Mouse (Mus musculus) kidney, embryonic 16.5 days (tissue): Measurements from ENCODE around the gene Eef1e1. TPM values are rescaled to one million over a fixed set of nuclear protein-coding genes. Genes with fewer than 3 reads are reported as not detected.

Experiments
- ATAC-seq: fragments of 200-750 bp; cut with Nextera tagmentation; 2 replicates; pipeline ENCODE4 v1.8.0; 2017; ENCODE audit warnings: moderate TSS enrichment; ENCODE audit not compliant: low FRiP score, low TSS enrichment
- H3K27ac ChIP-seq: fragments of 300-500 bp; sonication (generic); 2 replicates; pipeline ENCODE4 v1.5.1; 2014; ENCODE audit warnings: low read length
- H3K27me3 ChIP-seq: fragments of 300-500 bp; sonication (generic); 2 replicates; pipeline ENCODE4 v1.6.1; 2014; ENCODE audit warnings: low read length, control low read depth, mixed read lengths; ENCODE audit not compliant: insufficient read depth
- H3K36me3 ChIP-seq: fragments of 300-500 bp; sonication (generic); 2 replicates; pipeline ENCODE4 v1.6.1; 2014; ENCODE audit warnings: low read length, control low read depth, mixed read lengths; ENCODE audit not compliant: insufficient read depth
- H3K4me1 ChIP-seq: fragments of 300-500 bp; sonication (generic); 2 replicates; pipeline ENCODE4 v1.6.1; 2014; ENCODE audit warnings: low read length, control low read depth, mixed read lengths; ENCODE audit not compliant: insufficient read depth
- H3K4me2 ChIP-seq: fragments of 300-500 bp; sonication (generic); replicated peaks from 2 replicates; pipeline ENCODE4 v1.6.1; 2014; ENCODE audit warnings: low read depth, low read length
- H3K4me3 ChIP-seq: fragments of 300-500 bp; sonication (generic); 2 replicates; pipeline ENCODE4 v1.5.1; 2014; ENCODE audit warnings: mild to moderate bottlenecking, low read length
- H3K9ac ChIP-seq: fragments of 300-500 bp; sonication (generic); replicated peaks from 2 replicates; pipeline ENCODE4 v1.6.1; 2014; ENCODE audit warnings: low read length
- H3K9me3 ChIP-seq: fragments of 300-500 bp; sonication (generic); 2 replicates; pipeline ENCODE4 v1.6.1; 2016; ENCODE audit warnings: low read length, control low read depth
- WGBS: fragments of 180-500 bp; shearing (Covaris S2); extraction: QIAGEN DNeasy Blood & Tissue Kit; methylation state at CpG from one replicate; pipeline ENCODE4 v1.1.7; 2014; 5-methylcytosine and 5-hydroxymethylcytosine counted together
- polyA plus RNA-seq: library from polyadenylated mRNA; unstranded; fragments of >200 nt; fragmentation: Nextera tagmentation; extraction: Ambion mirVana; gene quantifications from 2 replicates; pipeline ENCODE4 v1.2.1, GENCODE M21; 2015

The Eef1e1 gene
- polyA plus RNA-seq, 1 experiment from 2014 or later: 54.1 TPM

DNA sequence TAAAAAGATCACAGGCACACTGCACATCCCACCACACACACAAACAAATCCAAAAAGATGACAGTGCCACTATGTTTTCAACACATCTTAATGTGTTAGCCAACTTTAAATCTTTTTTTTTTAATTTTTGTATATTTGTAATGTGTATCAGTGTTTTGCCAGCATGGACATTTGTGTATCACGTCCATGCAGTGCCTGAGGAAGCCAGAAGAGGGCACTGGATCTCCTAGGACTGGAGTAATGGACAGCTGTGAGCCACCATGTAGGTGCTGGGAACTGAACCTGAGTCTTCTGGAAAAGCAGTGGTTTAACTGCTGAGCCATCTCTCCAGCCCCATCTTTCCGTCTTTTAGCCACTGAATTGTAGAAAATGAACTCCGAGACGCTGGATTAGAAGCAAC, 46.7 kb downstream of the Eef1e1 start:
- no peaks in the 10 kb centered on the region for H3K27me3 ChIP-seq
- H3K9me3 ChIP-seq: no peaks in the 10 kb centered on the region
- H3K4me2 ChIP-seq: no peak overlapping the region
- no peak overlapping the region for H3K9ac ChIP-seq
- no peaks in the 10 kb centered on the region for H3K4me1 ChIP-seq
- peaks cover 9% of the 10 kb centered on the region; the same call in 1 of the 2 replicates for H3K36me3 ChIP-seq
- no peak overlapping the region for H3K27ac ChIP-seq
- WGBS: 91% methylated on average over 4 of the region's 4 CpGs
- ATAC-seq: no peak
- no peak overlapping the region for H3K4me3 ChIP-seq

DNA sequence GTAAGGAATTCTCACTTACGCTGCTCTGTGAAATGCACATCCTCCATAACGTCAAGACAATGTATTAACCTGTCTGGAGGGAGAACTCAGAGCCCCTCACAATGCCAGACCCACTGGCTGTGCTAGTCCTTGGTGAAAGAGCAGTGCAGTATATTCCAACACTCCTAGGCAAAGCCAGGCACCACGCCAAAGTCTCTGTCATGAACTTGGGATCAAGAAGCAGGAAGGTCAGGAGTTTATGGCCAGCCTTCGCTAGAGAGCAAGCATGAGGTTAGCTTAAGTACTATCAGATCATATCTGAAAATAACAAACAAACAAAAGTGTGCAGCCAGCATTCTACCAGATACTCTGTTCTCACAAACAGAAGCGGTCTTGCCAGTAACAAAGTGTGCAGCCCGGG, 48.5 kb downstream of the Eef1e1 start:
- no peak overlapping the region for H3K4me2 ChIP-seq
- H3K27ac ChIP-seq: no peak overlapping the region
- ATAC-seq: no peak
- H3K36me3 ChIP-seq: peaks cover 9% of the 10 kb centered on the region; the same call in 1 of the 2 replicates
- H3K9ac ChIP-seq: no peak overlapping the region
- no peaks in the 10 kb centered on the region for H3K27me3 ChIP-seq
- H3K4me3 ChIP-seq: no peak overlapping the region
- no peaks in the 10 kb centered on the region for H3K4me1 ChIP-seq
- 69% methylated on average over 6 of the region's 6 CpGs for WGBS
- H3K9me3 ChIP-seq: no peaks in the 10 kb centered on the region

DNA sequence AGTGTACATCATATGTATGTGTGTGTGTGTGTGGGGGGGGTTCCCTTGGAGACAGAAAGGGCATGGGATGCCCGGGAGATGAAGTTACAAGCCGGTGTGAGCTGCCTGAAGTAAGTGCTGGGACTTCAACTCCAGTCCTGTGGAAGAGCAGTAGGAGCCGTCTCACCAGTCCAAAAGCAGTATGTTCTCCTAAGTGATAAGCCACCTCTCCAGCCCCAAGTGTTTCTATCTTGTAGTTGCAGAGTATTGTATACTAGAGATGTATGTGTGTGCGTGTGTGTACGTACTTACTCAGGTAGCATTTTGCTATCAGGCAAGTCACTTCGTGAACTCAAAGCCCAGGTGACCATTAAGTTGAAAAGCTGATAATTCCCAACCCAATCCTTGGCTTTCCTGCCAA, 51.7 kb downstream of the Eef1e1 start:
- 92% methylated on average over 6 of the region's 6 CpGs for WGBS
- Histone ChIP-seq H3K27ac (no peak overlapping the region), H3K9ac (no peak overlapping the region), H3K27me3 (no peaks in the 10 kb centered on the region), H3K36me3 (peaks cover 8% of the 10 kb centered on the region), H3K4me3 (no peak overlapping the region), H3K9me3 (no peaks in the 10 kb centered on the region), H3K4me2 (no peak overlapping the region), H3K4me1 (no peaks in the 10 kb centered on the region)
- no peak for ATAC-seq

DNA sequence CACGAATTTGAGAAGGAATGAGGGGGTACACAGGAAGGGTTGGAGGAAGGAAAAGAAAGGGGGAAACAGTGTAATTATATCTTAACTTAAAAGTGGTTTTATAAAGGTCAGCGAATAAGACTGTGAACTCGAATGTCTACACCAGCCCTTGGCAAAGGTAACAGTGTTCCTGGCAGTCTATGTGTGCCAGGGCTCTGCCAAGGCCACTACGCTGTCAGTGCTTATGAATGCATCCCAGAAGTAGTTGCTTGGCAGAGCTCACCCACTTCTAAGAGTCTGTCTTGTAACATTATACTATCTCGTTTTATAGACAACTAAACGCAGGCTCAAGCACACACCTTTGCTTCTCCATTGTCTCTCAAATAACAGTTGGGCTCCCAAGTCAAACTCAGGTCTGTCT, 53.5 kb downstream of the Eef1e1 start:
- 76% methylated on average over 6 of the region's 6 CpGs for WGBS
- H3K27me3 ChIP-seq: no peaks in the 10 kb centered on the region
- no peak overlapping the region for H3K27ac ChIP-seq
- no peak overlapping the region for H3K4me3 ChIP-seq
- peaks cover 7% of the 10 kb centered on the region for H3K36me3 ChIP-seq
- no peak overlapping the region for H3K4me2 ChIP-seq
- no peaks in the 10 kb centered on the region for H3K9me3 ChIP-seq
- no peak overlapping the region for H3K9ac ChIP-seq
- no peaks in the 10 kb centered on the region for H3K4me1 ChIP-seq
- ATAC-seq: no peak

DNA sequence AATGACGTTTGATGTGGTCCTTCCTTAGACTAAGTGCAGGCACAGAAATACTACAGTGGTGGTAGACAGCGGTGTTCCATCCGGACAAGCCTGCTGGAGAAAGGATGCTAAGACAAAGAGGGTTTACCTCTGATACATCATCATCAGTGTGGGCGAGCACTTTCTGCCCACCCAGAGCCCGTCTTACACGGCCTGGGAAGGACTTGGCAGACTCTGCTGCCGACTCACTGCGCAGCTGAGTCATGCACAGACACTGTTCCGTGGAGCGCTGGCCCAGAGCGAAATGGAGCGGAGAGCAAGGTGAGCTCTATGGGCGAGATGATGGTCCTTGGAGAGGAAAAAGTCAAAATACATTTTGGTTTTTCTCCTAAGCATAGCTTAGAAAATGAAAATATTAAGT, 55.9 kb downstream of the Eef1e1 start:
- no peak for ATAC-seq
- no peaks in the 10 kb centered on the region for H3K27me3 ChIP-seq
- no peak overlapping the region for H3K27ac ChIP-seq
- no peak overlapping the region for H3K4me3 ChIP-seq
- no peaks in the 10 kb centered on the region for H3K9me3 ChIP-seq
- WGBS: 87% methylated on average over 13 of the region's 13 CpGs
- H3K9ac ChIP-seq: no peak overlapping the region
- no peak overlapping the region for H3K4me2 ChIP-seq
- H3K36me3 ChIP-seq: peaks cover 7% of the 10 kb centered on the region
- H3K4me1 ChIP-seq: no peaks in the 10 kb centered on the region

DNA sequence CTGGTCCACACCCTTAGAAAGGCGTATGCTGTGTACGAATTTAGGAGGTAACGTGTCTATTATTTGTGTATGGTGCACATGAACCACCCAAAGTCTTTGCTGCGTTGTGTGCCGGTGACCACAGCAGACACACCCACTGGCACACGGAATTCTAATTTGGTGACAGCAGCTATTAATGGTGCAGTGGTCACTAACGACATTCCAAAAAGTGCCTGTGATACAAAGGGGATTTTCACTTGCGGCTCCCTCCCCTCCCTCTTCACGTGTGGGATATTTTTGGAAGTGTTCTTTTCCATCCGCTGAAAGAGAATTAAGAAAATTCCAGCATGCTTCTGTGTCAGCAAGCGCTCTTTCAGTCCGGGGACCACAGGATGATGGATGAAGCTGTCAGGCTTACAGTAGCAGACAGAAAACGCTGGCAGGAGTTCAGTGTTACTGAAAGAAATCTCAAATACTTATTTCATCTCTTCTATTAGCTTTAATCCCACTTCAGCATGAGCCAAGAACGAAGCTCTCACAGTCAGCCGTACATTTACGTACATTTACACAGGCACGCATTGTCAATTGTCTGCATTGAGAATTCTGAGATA, 56.5 kb downstream of the Eef1e1 start:
- ATAC-seq: no peak
- WGBS: 69% methylated on average over 17 of the region's 17 CpGs

DNA sequence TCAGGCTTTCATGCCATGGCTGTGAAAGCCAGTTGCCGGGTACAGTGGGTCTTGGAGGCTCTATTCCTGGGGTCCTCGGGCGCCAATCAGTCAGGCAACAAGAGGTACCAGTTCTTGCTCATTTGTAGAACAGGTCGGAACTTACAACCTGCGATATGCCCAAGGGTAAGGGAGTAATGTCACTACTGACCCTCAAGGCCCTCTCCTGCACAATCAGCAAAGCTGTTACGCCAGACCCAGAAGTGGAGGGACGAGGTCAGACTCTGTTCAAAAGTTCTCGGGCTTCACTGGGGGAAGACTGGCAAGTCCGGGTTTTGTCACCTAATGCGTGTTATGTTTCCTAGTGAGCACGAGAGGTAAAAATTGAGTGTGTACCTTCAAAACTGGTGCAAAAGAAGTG, 58.0 kb downstream of the Eef1e1 start:
- ATAC-seq: no peak
- Histone ChIP-seq H3K27me3 (no peaks in the 10 kb centered on the region), H3K36me3 (peaks cover 7% of the 10 kb centered on the region), H3K9ac (no peak overlapping the region), H3K9me3 (no peaks in the 10 kb centered on the region), H3K4me1 (no peaks in the 10 kb centered on the region), H3K4me3 (no peak overlapping the region), H3K4me2 (no peak overlapping the region), H3K27ac (no peak overlapping the region)
- 85% methylated on average over 11 of the region's 11 CpGs for WGBS

More for the DNA sequence above, 56.5 kb downstream of the Eef1e1 start:
- H3K4me2 ChIP-seq: no peak overlapping the region
- H3K27ac ChIP-seq: no peak overlapping the region
- peaks cover 7% of the 10 kb centered on the region for H3K36me3 ChIP-seq
- no peaks in the 10 kb centered on the region for H3K4me1 ChIP-seq
- H3K27me3 ChIP-seq: no peaks in the 10 kb centered on the region
- H3K9ac ChIP-seq: no peak overlapping the region
- H3K9me3 ChIP-seq: no peaks in the 10 kb centered on the region
- no peak overlapping the region for H3K4me3 ChIP-seq

DNA sequence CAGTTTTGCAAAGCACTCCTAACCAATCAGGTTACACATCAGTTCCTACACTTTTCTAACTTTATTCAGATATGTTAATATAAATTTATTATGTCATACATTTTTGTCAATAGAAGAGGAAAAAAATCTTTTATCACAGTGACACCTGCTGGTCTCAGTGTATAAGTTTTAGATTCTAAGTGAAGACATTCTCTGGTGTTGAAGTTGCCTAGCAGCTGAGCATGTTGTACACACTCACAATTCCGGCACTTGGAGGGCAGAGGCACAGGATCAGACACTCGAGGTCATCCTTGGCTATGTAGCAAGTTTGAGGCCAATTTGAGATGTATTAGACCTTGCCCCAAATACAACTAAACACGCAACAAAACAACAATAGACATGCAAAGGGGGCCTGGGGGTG, 61.8 kb downstream of the Eef1e1 start:
- Histone ChIP-seq H3K4me1 (peaks cover 10% of the 10 kb centered on the region; the same call in 1 of the 2 replicates), H3K4me2 (no peak overlapping the region), H3K27ac (no peak overlapping the region), H3K4me3 (no peak overlapping the region), H3K9ac (no peak overlapping the region), H3K9me3 (no peaks in the 10 kb centered on the region), H3K36me3 (no peaks in the 10 kb centered on the region), H3K27me3 (no peaks in the 10 kb centered on the region)
- ATAC-seq: no peak
- 54% methylated on average over 3 of the region's 3 CpGs for WGBS

DNA sequence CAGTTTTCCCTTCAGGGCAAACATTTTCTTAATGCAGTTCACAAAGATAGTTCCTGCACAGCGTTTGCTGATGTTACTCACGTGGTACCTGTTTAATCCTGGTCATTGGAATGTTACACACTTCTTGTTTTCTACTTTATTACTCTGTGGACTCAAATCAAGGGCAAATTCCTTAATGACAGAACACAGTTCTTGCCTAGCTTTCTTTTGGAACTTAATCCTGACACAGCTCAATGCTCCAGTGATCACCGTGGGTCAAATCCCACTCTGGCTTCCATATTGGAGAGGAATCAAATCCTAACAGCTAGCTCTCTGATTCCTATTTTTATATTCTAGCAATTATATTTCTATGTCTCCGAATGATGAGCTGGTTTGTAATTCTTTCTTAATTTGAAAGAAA, 62.4 kb downstream of the Eef1e1 start:
- Histone ChIP-seq H3K27ac (no peak overlapping the region), H3K36me3 (no peaks in the 10 kb centered on the region), H3K27me3 (no peaks in the 10 kb centered on the region), H3K4me1 (peaks cover 10% of the 10 kb centered on the region; the same call in 1 of the 2 replicates), H3K4me3 (no peak overlapping the region), H3K4me2 (no peak overlapping the region), H3K9me3 (no peaks in the 10 kb centered on the region), H3K9ac (no peak overlapping the region)
- WGBS: 48% methylated on average over 4 of the region's 4 CpGs
- ATAC-seq: no peak
